8 mouse cellular contexts compared by ENCODE assay signal in the genomic region with DNA sequence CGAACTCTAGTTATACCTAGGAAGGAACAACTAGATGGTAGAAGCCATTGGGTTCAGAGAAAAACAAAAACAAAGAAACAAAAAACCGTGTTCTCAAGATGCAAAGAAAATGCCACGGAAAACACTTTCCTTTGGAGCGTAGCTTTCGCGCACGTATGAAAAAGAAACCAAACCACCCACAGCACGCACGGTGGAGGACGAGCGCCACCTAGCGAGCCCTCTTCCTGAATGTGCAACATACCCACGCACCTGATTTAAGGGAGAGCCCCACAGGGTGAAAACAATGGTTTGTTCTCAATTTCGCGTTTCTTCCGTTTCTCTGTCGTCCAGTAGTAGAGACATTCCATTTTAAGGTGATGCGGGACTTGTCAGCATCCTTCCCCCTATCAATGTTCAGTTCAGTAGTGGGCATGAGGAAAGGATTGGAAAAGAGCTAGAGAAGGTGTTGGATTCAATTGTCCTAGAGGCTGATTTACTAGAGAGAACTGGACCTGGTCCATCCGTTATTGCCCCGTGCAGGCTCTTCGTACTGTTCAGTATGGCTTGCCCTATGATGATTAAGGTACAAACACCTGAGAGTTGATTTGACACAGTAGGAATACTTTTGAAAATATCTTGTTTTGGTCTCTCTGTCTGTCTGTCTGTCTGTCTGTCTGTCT. TPM values are rescaled to one million over a fixed set of nuclear protein-coding genes. Genes with fewer than 3 reads are reported as not detected.
DNase-seq lines count a peak whose midpoint lies in the region; ATAC-seq and TF ChIP-seq lines count a peak whose summit lies in the region.

No protein-coding gene starts in this region.

- peak; percentile 93 for DNase-seq in MEL (ENCODE audit: low read depth, low spot score)
- peak; percentile 83 for DNase-seq in cerebellum, adult 8-10 months
- DNase-seq in hindbrain, embryonic 10.5 days (ENCODE audit: low spot score) = peak; percentile 88
- DNase-seq in layer of hippocampus, adult 9-11 months = peak; percentile 67
- DNase-seq in lung, postnatal 0 days (ENCODE audit: low spot score) = peak; percentile 88
- peak; percentile 86 for DNase-seq in ovary, postnatal 14 days (ENCODE audit: low spot score)
- DNase-seq in thymus, postnatal 14 days = peak; percentile 88

- no peak for TF ChIP-seq POLR2A in MEL (IDR thresholded peaks at IDR 0.05; ENCODE audit: control insufficient read depth in 1 of 2, insufficient read depth in 1 of 2, low read depth in 1 of 2, low read length in 2 of 2, poor library complexity in 1 of 2)

- peak overlapping the region; percentile 55 for H3K4me2 ChIP-seq in lung, postnatal 0 days (replicated peaks; ENCODE audit: low read depth, low read length)

- TF ChIP-seq CTCF in MEL (IDR thresholded peaks at IDR 0.05 in 2 of 3, conservative IDR thresholded peaks at IDR 0.05 in 1 of 3; ENCODE audit: control insufficient read depth in 1 of 3, insufficient read depth in 1 of 3, low read depth in 2 of 3, low read length in 3 of 3, poor library complexity in 1 of 3, severe bottlenecking in 1 of 3) = peak; percentile 99
- TF ChIP-seq CTCF in lung, postnatal 0 days (IDR thresholded peaks at IDR 0.05) = peak; percentile 99

- no peaks in the 10 kb centered on the region for H3K27me3 ChIP-seq in MEL (ENCODE audit: control insufficient read depth in 1 of 2, insufficient read depth in 2 of 2, low read length in 2 of 2)
- peaks cover 50% of the 10 kb centered on the region for H3K27me3 ChIP-seq in hindbrain, embryonic 10.5 days (ENCODE audit: insufficient read depth, poor library complexity, severe bottlenecking)
- peaks cover 40% of the 10 kb centered on the region for H3K27me3 ChIP-seq in lung, postnatal 0 days (replicated peaks; ENCODE audit: insufficient read depth, low read length)

- no peak overlapping the region for H3K27ac ChIP-seq in MEL (ENCODE audit: control insufficient read depth, low read depth, low read length)
- H3K27ac ChIP-seq in hindbrain, embryonic 10.5 days = no peak overlapping the region
- no peak overlapping the region for H3K27ac ChIP-seq in lung, postnatal 0 days (ENCODE audit: low read length)

- peak overlapping the region; percentile 56 to 61 for H3K4me3 ChIP-seq in MEL (ENCODE audit: control insufficient read depth in 1 of 2, insufficient read depth in 1 of 2, low read depth in 2 of 2, low read length in 2 of 2)
- H3K4me3 ChIP-seq in hindbrain, embryonic 10.5 days = peak overlapping the region; percentile 43
- peak overlapping the region; percentile 36 for H3K4me3 ChIP-seq in lung, postnatal 0 days (ENCODE audit: low read depth, low read length)

- no peaks in the 10 kb centered on the region for H3K9me3 ChIP-seq in MEL (replicated peaks; ENCODE audit: insufficient read depth, low read length)
- H3K9me3 ChIP-seq in hindbrain, embryonic 10.5 days = no peaks in the 10 kb centered on the region
- no peaks in the 10 kb centered on the region for H3K9me3 ChIP-seq in lung, postnatal 0 days (ENCODE audit: low read length)

- H3K4me1 ChIP-seq in MEL (ENCODE audit: control insufficient read depth in 1 of 2, insufficient read depth in 2 of 2, low read length in 2 of 2) = no peaks in the 10 kb centered on the region
- peaks cover 28% of the 10 kb centered on the region for H3K4me1 ChIP-seq in hindbrain, embryonic 10.5 days (replicated peaks)
- H3K4me1 ChIP-seq in lung, postnatal 0 days (ENCODE audit: insufficient read depth, low read depth, low read length) = no peaks in the 10 kb centered on the region; the same call in 1 of the 2 replicates

- no peaks in the 10 kb centered on the region for H3K36me3 ChIP-seq in MEL (ENCODE audit: control insufficient read depth in 1 of 2, insufficient read depth in 2 of 2, low read length in 2 of 2)
- H3K36me3 ChIP-seq in hindbrain, embryonic 10.5 days = no peaks in the 10 kb centered on the region
- H3K36me3 ChIP-seq in lung, postnatal 0 days (ENCODE audit: insufficient read depth, low read length) = no peaks in the 10 kb centered on the region

- 4% methylated on average over 21 of the region's 21 CpGs for WGBS in hindbrain, embryonic 10.5 days
- WGBS in lung, postnatal 0 days = 5% methylated on average over 21 of the region's 21 CpGs

- no peaks in the 10 kb centered on the region for H3K79me2 ChIP-seq in MEL (ENCODE audit: control insufficient read depth, insufficient read depth, low read length, poor library complexity)

- no peak; the same call in none of the 2 replicates for TF ChIP-seq RAD21 in MEL (IDR thresholded peaks at IDR 0.05; ENCODE audit: low read depth, low read length)

- ATAC-seq in frontal cortex, adult (ENCODE audit: low TSS enrichment) = peak; percentile 93
- peak; percentile 66; the same call in 1 of the 2 replicates for ATAC-seq in lung, postnatal 0 days

- H3K9ac ChIP-seq in MEL (ENCODE audit: control insufficient read depth, low read depth, low read length, poor library complexity, severe bottlenecking) = peak overlapping the region; percentile 52
- H3K9ac ChIP-seq in lung, postnatal 0 days (replicated peaks; ENCODE audit: low read depth) = no peak overlapping the region

- no peak for TF ChIP-seq EP300 in MEL (IDR thresholded peaks at IDR 0.05; ENCODE audit: low read depth in 1 of 2, low read length in 2 of 2)
- no peak for TF ChIP-seq EP300 in lung, postnatal 0 days (IDR thresholded peaks at IDR 0.05)

TF ChIP-seq in MEL, 35 proteins besides CTCF, POLR2A, EP300 and RAD21:
- 0 out of 2 replicates have a peak, but pooled peaks have one; percentile 34 for TF ChIP-seq NRF1 (IDR thresholded peaks at IDR 0.05; ENCODE audit: insufficient read depth, low read depth, low read length, poor library complexity, severe bottlenecking)
- TF ChIP-seq TAL1 (IDR thresholded peaks at IDR 0.05; ENCODE audit: low read length) = no peak
- TF ChIP-seq BHLHE40 (IDR thresholded peaks at IDR 0.05; ENCODE audit: borderline replicate concordance, low read depth, low read length) = peak; percentile 30; the same call in 1 of the 2 replicates
- TF ChIP-seq JUND (IDR thresholded peaks at IDR 0.05; ENCODE audit: low read depth, low read length) = no peak
- peak; percentile 54; the same call in 1 of the 2 replicates for TF ChIP-seq SIN3A (IDR thresholded peaks at IDR 0.05; ENCODE audit: low read length)
- 0 out of 2 replicates have a peak, but pooled peaks have one; percentile 27 for TF ChIP-seq ELF1 (IDR thresholded peaks at IDR 0.05; ENCODE audit: low read depth, low read length)
- TF ChIP-seq MAFK (IDR thresholded peaks at IDR 0.05; ENCODE audit: borderline replicate concordance, low read depth, low read length) = no peak
- TF ChIP-seq ZNF384 (IDR thresholded peaks at IDR 0.05; ENCODE audit: low read depth, low read length) = peak; percentile 64; the same call in 1 of the 2 replicates
- TF ChIP-seq SMC3 (IDR thresholded peaks at IDR 0.05; ENCODE audit: low read depth, low read length) = peak; percentile 98
- TF ChIP-seq MAZ (IDR thresholded peaks at IDR 0.05; ENCODE audit: low read depth, low read length) = 0 out of 2 replicates have a peak, but pooled peaks have one; percentile 54
- peak; percentile 32; the same call in 1 of the 2 replicates for TF ChIP-seq MXI1 (IDR thresholded peaks at IDR 0.05; ENCODE audit: low read depth, low read length)
- peak; percentile 98 for TF ChIP-seq ZC3H11A (IDR thresholded peaks at IDR 0.05; ENCODE audit: low read depth, low read length)
- peak; percentile 35; the same call in 1 of the 2 replicates for TF ChIP-seq HCFC1 (IDR thresholded peaks at IDR 0.05; ENCODE audit: low read depth, low read length)
- no peak for TF ChIP-seq USF1 (IDR thresholded peaks at IDR 0.05; ENCODE audit: low read depth, low read length)
TF ChIP-seq in MEL: peak in this region for 10.

RNA-seq across cellular contexts. Expression of a gene that starts 4.2 kb away (rescaled TPM):
- not detected in 2 replicates for total RNA-seq in MEL (2012; rRNA removed)
- not detected for polyA plus RNA-seq in MEL (2012; ENCODE audit: insufficient read depth in 1 of 2, insufficient read length in 2 of 2, low read depth in 1 of 2, low replicate concordance in 2 of 2, missing spikeins in 1 of 2)
- polyA plus RNA-seq in hindbrain, embryonic 10.5 days (2016; fragmentation: Nextera tagmentation; extraction: Ambion mirVana) = 0.27 and 0.46 TPM in 2 replicates
- polyA plus RNA-seq in lung, postnatal 0 days (2015; fragmentation: Nextera tagmentation; extraction: Ambion mirVana) = not detected in 2 replicates
